Mouse (Mus musculus): ENCODE results near the gene Tmem150a.

- TF ChIP-seq CTCF (conservative IDR thresholded peaks at IDR 0.05; ENCODE audit: low read length) (no peak), POU5F1 (IDR thresholded peaks at IDR 0.05; ENCODE audit: borderline replicate concordance, low read length) (no peak), NANOG (IDR thresholded peaks at IDR 0.05; ENCODE audit: borderline replicate concordance, low read length) (no peak)
These were observed 30.0 kb downstream of the Tmem150a start for GRCm38 (mm10) chr6:72385258-72385657.

Data from E14TG2a.4 (cell line).